Mouse (Mus musculus) cerebellum, adult 9-10 months (tissue): ENCODE results near the gene Zfp819.

Experiments used
- DNase-seq: peaks from one replicate; pipeline ENCODE4 v3.0.0; 2022

Gene Zfp819

GRCm38 (mm10) chr7:43606896-43607742, at the start of gene Zfp819:
TSS of gene Zfp819 (plus strand) at chr7:43607169.
- DNase-seq: no peak

- peak; percentile 88 for DNase-seq
Measured at GRCm38 (mm10) chr7:43562006-43562633, 44.8 kb upstream of the Zfp819 start, which contains the start of gene Zfp658. TSS of gene Zfp658 (plus strand) at chr7:43562256.

- DNase-seq: peak; percentile 41
Measured at GRCm38 (mm10) chr7:43562651-43563070, 44.3 kb upstream of the Zfp819 start.

DNA sequence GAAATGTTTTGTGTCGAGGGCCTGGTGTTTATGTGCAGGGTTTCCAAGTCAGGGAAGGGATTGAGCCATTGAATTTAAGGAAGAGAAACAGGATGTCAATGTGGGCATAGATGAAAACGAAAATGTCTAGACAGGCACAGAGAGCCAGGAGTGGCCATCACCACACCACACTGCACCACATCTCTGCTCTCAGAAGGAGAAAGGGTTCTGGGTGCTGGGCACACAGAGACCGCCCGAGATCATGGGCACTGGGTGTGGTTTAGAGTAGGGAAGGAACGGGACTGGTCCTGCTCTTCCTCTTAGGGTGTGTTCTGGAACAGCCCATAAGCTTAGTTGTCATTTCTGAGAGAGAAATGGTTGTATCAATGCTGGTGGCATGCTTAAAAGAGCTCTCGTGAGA, 43.7 kb upstream of the Zfp819 start:
- DNase-seq: no peak

GRCm38 (mm10) chr7:43571216-43571615, 35.8 kb upstream of the Zfp819 start:
- no peak for DNase-seq

GRCm38 (mm10) chr7:43579440-43580171, 27.4 kb upstream of the Zfp819 start, which contains the start of gene Zfp719:
TSS of gene Zfp719 (plus strand) at chr7:43579610.
- DNase-seq: peak; percentile 94

GRCm38 (mm10) chr7:43580526-43580925, 26.4 kb upstream of the Zfp819 start:
- DNase-seq: peak; percentile 51

DNA sequence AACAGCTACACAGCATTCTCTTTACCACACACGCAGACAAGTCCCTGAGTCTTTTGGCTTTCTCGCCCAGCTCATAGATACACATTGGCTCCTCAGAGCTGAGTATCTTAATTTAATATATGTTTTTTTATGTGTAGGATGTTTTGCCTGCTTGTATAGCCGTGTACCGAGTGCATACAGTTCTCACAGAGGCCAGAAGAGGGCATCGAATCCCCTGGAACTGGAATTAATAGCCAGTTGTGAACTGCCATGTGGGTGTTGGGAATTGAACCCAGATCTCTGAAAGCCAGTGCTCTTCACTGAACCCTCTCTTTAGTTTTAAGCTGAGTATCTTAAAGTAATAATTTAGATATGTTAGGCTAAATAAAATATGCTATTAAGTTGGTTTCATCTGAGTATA, 22.2 kb upstream of the Zfp819 start:
- no peak for DNase-seq

DNA sequence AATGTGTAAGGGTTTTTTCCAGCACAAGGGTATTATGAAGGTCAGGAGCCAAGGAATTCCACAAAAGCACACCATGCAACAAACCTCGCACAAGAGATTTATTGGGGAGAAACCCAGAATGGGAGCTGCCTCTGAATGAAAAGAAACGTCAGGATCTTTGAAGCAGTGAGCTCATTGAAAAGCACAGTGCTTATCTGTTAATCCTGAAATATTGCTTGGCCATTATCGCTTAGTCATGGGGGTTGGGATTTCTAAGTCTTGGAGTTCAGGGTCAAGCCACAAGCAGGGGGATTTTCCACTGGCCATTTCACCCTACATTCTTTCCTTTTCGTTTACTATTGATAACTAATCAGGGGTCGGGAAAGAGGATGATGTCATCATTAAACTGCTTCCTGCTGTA, 5.1 kb upstream of the Zfp819 start:
- no peak for DNase-seq

- DNase-seq: no peak
Measured at GRCm38 (mm10) chr7:43607743-43608287, 846 bp downstream of the Zfp819 start.

- no peak for DNase-seq
Measured at GRCm38 (mm10) chr7:43608316-43608824, 1.4 kb downstream of the Zfp819 start.

- DNase-seq: no peak
Measured at GRCm38 (mm10) chr7:43613816-43614551, 7.0 kb downstream of the Zfp819 start.

GRCm38 (mm10) chr7:43622927-43623326, 16.0 kb downstream of the Zfp819 start:
- no peak for DNase-seq

- no peak for DNase-seq
Measured at GRCm38 (mm10) chr7:43623819-43624218, 16.9 kb downstream of the Zfp819 start.

DNA sequence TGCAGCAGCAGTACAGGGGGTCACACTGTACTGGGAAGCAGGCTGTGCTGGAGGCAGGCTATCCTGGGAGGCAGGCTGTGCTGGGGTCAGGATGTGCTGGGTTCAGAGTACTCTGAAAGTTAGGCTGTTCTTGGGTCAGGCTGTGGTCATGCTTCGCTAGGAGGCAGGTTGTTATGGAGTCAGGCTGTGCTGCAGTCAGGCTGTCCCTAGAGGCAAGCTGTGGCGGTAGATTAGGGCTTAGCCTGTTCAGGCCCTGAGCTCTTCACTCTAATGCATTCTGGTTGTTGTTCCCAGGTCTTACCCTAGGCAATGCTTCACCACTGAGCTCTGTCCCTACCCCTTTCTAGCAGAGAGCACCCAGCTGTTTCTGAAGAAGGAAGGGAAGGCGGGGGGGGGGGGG, 18.1 kb downstream of the Zfp819 start:
- no peak for DNase-seq

- no peak for DNase-seq
Measured at GRCm38 (mm10) chr7:43625794-43626422, 18.9 kb downstream of the Zfp819 start.

- DNase-seq: no peak
Measured at GRCm38 (mm10) chr7:43633940-43634339, 27.0 kb downstream of the Zfp819 start.

DNA sequence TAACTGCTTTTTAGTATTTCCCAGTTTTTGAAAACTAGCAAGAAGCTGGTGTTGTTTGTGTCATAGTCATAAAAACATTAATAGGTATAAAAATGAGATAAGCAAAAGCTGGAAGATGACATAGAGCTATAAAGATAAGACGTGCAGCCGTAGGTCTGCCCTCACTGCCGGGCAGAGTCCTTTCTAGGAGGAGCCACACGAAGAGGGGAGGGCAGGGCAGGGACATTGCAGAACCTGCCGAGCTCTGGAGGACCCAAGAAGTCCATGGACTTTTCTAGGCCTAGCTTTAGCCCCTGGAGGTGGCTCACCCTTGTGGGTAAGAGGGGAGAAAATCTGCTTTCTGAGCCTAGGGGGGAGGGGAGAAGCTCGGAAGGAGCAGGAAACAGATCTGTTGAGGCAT, 27.5 kb downstream of the Zfp819 start, which contains the start of gene Ceacam18:
Gene Ceacam18, plus strand, starts transcription at position 208 of the 400 bp plus-strand sequence.
- no peak for DNase-seq

- DNase-seq: no peak
Measured at GRCm38 (mm10) chr7:43636194-43636593, 29.2 kb downstream of the Zfp819 start.

DNA sequence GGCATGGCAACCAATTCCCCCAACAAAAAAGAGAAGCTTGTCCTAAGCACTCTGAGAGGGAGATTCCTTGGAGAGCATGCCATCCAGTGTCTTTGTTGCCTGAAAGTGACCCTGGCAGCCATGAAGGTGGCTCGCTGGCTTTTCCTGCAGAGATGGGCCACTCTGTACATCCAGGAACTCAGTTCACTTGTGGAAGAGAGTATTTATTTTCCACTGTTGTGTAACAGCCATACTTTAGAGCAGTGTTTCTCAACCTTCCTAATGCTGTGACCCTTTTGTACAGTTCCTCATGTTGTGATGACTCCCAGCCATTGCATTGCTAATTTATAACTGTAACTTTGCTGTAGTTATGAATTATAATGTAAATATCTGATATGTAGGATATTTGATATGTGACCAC, 30.1 kb downstream of the Zfp819 start:
- no peak for DNase-seq

DNA sequence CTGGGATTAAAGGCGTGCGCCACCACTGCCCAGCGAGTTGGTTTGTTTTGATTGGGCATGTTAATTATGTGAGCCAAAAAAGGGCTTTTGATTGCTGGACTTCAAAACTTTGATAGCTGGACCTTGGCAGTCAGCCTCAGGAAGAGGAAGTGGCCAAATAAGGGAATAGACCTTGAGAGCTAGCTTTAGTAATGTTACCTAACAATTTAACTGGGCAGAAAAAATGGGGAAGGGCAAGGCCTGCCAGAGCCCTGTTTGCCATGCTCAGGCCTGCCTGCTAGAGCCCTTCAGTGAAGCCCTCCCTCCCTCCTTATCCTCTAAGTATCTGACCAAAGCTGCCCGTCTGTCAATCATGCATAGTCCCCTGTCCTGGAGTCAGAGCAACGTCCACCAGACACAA, 35.6 kb downstream of the Zfp819 start:
- no peak for DNase-seq
